Mouse (Mus musculus): ENCODE data around the gene Pip4k2b. TPM values are rescaled to one million over a fixed set of nuclear protein-coding genes. Genes with fewer than 3 reads are reported as not detected.
A peak's percentile ranks its signal among the peaks of the same experiment; 100 is the strongest.
"Not testable (repeated sequence)": the region's sequence is repeated elsewhere in the genome, so short reads cannot be mapped to it uniquely, and the experiment has no call there.

The Pip4k2b gene
- 10 to 100 TPM; 33.3 to 38.5 TPM for total RNA-seq (2021)
- long read RNA-seq, experiment 1, partial matches to known transcripts = 0 of 5 reads
- long read RNA-seq, experiment 1, other reads (novel, unspliced or antisense) = 5 of 5 reads
- long read RNA-seq, experiment 2, partial matches to known transcripts = 0 of 6 reads
- long read RNA-seq, experiment 2, other reads (novel, unspliced or antisense) = 6 of 6 reads

DNA sequence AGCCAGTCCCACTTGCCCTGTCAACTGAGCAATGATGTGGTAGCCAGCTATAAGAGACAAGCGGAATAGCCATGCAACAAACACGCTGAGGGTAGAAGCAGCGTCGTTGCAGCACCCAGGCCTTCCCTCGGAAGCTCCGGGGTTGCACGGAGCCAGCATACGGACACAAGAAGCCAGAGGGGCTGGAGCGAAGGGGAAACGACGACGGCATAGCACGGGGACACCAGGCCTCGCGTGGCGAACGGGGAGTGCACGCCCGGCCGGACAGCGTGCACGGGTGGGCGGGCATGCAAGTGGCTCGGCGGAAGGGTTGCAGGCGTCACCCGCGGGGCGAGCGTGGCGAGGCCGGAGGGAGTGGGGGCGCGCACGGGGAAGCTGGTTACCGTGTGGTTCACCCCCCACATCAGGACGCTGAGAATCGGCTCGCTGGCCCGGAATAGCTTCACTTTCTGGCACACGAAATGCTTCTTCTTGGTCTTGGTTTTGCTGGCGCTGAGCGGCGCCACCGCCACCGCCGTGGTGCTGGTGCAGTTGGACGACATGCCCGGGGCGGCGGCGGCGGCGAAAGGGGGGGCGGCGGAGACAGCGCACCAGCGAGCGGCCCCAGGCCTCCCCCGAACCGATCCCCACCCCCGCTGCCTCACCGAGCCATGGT is at the start of gene Pip4k2b:
Gene Pip4k2b, minus strand, starts transcription at position 642 of the 655 bp plus-strand sequence.
- DNase-seq = peak; percentile 69

DNA sequence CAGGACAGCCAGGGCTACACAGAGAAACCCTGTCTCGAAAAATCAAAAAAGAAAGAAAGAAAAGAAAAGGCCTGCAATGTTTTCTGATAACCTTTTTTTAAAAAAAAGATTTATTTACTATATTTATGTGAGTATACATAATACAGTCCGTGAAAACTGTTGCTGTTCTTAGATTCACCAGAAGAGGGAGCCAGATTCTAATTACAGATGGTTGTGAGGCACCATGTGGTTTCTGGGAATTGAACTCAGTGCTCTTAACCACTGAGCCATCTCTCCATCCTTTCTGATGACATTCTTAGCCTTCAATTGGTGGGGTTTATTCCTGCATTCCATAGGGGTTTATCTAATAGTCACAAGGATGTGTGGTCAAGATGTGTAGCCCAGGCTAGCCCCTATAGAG is 48.7 kb upstream of the Pip4k2b start:
- no peak for DNase-seq
- intact Hi-C loops (cut with DNase I; ENCODE audit: low total_unique reads) = no loop called here

More for the DNA sequence above, at the start of gene Pip4k2b:
- intact Hi-C loops (cut with DNase I; ENCODE audit: low total_unique reads) = loop anchor here (5.0 kb wide), 1 partner anchor 37 kb away; no protein-coding TSS in a partner anchor

DNA sequence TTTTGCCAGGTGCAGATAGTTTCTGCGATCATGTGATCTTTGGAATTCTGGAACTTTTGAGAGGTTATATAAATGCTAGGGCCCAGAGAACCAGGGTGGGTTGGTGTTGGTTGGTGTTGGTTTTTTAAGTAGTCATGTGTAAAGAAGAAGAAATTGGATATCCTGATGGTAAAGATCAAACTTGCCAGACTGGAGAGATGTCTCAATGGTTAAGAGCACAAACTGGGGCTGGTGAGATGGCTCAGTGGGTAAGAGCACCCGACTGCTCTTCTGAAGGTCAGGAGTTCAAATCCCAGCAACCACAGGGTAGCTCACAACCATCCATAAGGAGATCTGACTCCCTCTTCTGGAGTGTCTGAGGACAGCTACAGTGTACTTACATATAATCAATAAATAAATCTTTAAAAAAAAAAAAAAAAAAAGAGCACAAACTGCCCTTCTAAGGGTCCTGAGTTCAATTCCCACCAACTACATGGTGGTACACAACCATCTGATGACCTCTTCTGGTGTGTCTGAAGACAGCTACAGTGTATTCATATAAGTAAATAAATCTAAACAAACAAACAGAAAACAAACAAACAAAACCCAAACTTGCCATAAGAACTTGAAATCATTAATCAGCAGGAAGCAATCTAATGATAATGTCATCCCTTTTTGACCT is 46.4 kb upstream of the Pip4k2b start:
- DNase-seq; intact Hi-C loops (cut with DNase I; ENCODE audit: low total_unique reads): not testable (repeated sequence)

DNA sequence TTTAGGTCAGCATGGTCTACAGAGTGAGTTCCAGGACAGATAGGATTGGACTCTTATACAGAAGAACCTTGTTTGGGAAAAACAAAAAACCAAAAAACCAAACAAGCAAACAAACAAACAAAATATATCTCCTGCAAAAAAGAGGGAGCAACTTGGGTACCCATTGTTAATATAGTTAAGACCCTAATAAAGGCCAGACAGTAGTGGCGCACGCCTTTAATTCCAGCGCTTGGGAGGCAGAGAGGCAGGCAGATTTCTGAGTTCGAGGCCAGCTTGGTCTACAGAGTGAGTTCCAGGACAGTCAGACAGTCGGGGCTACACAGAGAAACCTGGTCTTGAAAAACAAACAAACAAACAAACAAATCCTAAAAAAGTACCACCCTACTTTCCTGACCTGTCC is 45.2 kb upstream of the Pip4k2b start:
- intact Hi-C loops (cut with DNase I; ENCODE audit: low total_unique reads) = no loop called here
- DNase-seq = no peak

DNA sequence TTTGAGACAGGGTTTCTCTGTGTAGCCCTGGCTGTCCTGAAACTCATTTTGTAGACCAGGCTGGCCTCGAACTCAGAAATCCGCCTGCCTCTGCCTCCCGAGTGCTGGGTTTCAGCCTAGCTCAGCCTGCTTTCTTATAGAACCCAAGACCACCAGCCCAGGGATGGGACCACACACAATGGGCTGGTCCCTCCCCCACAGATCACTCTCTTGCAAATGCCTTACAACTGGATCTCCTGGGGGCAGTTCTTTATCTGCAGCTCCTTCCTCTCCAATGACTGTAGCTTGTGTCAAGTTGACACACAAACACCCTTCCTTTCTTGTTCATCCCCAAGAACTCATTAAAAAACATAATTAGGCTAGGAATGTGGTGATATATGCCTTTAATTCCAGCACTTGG is 43.5 kb upstream of the Pip4k2b start:
- intact Hi-C loops (cut with DNase I; ENCODE audit: low total_unique reads) = no loop called here

DNA sequence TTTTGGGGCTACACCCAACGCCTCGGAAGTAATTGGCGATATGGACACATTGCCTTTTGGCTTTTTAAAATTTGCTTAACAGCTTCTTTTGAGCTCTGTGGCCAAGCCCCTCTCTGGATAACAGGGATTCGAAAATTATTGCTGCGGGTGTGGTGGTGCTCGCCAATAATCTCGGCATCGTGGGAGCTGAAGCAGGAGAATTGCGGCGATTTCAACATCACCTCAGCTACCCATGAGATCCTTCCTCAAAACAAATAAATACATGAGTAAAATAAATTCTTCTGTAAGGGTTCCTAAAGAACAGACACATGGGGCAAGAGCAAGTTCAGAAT is 38.0 kb upstream of the Pip4k2b start:
- intact Hi-C loops (cut with DNase I; ENCODE audit: low total_unique reads) = no loop called here
- no peak for DNase-seq

More for the DNA sequence above, 43.5 kb upstream of the Pip4k2b start:
- no peak for DNase-seq

DNA sequence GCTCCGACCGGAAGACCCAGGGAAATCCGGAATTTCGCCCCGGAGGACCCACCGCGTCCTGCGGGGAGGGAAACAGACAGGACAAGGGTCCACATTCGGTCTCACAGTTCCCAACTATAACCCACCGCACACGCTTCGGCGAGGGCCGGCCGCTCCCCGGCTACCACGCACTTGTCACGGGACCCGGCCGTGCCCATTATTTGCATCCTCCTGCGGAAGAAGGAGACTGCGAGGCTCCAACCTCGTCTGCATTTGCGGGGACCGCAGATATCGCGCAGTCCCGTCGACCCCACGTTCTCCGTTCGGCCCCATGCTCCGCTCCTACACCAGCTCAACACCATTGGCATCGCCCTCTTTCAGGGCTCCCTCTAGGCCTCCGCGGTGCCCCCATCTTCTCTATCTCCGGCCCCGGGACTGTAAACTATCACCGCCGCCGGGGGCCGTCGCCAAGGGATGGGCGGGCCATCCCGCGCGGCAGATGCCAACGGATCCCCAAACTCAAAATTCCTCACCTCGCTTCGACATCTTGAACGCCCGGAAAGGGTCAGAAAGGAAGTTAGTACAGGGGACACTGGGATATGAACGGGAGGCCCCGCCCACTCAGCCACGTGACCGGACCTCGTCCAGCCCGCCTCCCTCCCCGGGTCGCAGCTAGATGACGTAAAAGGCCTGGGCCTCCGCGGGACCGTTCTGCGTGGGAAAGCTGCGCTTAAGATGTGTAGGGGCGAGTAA is 37.5 kb upstream of the Pip4k2b start, which contains the start of gene Rpl23:
Gene Rpl23, minus strand, starts transcription at position 606 of the 732 bp plus-strand sequence.
- intact Hi-C loops (cut with DNase I; ENCODE audit: low total_unique reads) = no loop called here
- peak; percentile 100 for DNase-seq

DNA sequence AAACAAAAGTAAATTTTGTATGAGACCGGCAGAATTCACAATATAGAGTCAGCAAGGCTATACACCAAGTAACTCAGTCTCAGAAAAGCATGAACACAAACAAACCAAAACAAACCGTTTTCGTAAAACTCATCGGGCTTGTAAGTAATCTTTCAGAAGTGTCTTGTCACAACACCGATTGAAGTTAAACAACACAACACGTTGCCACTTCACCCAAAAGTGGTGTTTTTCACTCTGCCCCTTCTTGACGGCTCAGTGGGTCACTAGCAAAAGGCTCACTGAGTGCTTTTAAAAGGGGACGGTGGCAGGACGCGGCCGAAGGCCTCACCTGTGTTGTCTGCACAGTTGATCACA is 37.0 kb upstream of the Pip4k2b start:
- DNase-seq = no peak
- intact Hi-C loops (cut with DNase I; ENCODE audit: low total_unique reads) = no loop called here

DNA sequence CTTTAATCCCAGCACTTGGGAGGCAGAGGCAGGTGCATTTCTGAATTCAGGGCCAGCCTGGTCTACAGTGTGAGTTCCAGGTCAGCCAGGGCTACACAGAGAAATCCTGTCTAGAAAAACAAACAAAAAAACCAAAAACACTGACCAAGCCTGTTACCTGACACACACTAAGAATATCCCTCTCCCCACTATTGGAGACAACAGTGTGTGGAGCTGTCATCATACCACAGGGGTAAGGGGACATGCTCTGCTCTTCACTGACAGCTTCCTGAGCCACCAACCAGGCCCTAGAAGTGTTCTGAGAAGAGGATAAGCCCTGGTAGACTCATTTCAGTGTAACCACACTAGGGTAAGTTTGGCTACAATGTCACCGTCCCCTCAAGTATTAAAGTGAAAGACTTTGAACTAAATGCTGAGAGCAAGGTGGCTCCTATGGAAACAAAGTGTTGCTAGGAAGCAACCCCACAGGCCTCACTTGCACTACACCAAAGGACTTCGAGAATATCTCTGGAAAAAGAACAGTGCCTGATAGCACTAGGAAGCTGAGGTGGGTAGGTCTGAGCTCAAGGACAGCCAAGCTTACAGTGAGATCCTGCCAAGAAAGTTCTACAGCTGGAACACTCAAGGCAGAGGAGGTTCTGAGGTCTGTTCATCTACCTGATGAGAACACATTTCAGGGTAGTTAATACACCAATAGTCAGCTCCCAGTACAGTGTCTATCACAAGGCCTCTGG is 35.6 kb upstream of the Pip4k2b start:
- intact Hi-C loops (cut with DNase I; ENCODE audit: low total_unique reads) = no loop called here
- DNase-seq = no peak

DNA sequence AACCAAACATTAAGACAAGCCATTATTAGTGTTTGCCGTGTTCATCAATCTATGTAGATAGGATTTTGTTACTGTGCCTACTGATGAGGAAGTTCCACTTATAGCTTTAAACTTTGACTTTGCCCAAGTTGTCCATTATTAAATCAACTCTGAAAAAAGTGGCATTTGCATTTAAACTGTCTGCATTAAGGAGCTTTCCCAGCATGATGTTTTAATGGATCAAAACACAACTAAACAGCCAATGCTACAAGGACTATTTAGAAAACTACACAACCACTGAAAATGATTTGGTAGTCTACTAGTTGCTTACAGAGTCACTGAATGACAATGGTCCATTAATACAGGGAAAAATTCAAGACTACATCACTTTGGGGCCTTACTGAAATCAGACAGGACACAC is 34.4 kb upstream of the Pip4k2b start:
- no peak for DNase-seq
- intact Hi-C loops (cut with DNase I; ENCODE audit: low total_unique reads) = no loop called here

DNA sequence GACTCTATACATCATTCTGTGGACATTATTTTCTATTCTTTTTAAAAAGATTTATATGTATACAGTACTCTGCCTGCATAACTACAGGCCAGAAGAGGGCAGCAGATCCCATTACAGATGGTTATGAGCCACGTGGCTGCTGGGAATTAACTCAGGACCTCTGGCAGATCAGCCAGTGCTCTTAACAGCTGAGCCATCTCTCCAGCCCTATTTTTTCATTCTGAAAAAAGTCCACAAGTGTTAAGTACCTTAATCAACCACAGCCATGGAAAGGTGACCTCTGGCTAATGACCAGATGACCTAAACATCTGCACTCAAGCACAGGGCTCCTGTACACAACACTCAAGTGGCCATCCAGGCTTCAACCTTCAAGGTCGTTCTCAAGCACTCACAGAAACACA is 32.6 kb upstream of the Pip4k2b start:
- DNase-seq = no peak
- intact Hi-C loops (cut with DNase I; ENCODE audit: low total_unique reads) = no loop called here

DNA sequence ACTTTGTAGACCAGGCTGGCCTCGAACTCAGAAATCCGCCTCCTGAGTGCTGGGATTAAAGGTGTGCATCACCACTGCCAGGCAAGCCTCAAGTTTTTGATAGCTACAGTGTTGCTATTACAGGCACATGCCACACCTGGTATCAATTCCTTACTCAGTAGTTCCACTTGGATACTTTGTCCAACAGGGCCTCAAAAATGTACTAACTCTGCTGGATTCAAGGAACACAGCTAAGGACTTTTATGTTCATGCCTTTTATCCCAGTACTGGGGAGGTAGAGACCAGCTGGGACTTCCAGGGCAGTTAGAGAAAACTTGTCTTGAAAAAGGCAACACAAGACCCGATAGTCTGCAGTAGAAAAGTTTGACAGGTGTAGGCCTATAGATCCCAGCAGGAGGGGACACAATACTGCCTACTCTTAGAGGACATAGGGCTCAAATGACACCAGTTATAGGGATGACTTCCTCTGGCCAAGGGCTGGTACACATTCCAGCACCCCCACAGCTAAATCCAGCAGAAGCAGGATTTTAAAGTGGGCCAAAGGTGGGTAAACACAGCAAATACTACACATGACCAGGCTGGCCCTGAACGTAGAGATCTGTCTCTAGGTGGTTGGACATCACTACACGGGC is 32.1 kb upstream of the Pip4k2b start:
- intact Hi-C loops (cut with DNase I; ENCODE audit: low total_unique reads) = no loop called here
- no peak for DNase-seq

DNA sequence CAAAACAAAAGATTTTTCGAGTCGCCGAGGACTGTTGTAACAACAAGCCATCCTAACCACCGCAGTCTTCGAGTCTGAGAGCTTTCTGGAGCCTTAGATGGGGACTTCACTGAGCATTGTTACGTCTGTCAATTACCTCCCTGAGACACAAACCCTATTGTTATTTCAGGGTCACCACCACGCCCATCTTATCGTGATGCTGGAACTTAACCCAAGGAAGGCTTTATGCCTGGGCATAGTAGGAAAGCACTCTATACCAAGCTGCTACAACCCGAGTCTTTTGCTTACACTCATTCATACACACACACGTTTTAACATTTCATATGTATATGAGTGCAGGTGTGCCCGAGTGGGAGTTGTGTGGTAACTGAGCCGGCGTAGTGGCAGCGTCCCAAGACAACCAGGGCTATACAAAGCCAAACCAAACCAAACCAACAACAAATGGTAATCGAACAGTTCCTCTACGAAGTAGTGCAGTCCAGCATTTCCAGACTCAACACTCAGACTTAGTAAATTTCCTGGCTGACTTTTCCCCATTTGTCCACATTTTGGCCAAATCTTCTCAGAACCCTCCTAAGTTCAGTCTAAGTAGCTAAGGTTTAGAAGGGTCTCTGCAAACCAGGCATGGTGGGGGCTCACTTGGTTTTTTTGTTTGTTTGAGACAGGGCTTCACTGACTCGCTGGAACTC is 31.4 kb upstream of the Pip4k2b start, which contains the start of gene 1700001P01Rik:
Gene 1700001P01Rik, minus strand, starts transcription at position 111 of the 689 bp plus-strand sequence.
- DNase-seq = no peak
- intact Hi-C loops (cut with DNase I; ENCODE audit: low total_unique reads) = no loop called here

DNA sequence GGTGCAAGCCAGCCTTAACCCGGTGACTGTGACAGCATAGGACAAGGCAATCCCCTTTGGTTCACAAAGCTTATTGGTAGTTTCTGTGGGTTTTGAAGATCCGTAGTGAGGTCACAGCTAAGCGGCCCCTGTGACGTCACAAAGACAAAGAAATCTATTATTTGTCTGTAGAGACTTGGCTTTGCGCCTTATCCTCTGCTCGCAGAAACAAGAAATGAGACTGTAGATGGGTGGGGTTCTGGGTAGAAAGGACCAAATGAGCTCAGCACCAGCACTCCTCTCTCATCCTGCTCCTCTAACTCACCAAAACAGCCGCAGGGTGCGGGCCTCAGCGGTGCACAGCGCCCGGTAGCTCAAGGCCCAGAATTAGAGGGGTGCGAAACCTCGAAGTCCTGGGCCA is 30.7 kb upstream of the Pip4k2b start:
- intact Hi-C loops (cut with DNase I; ENCODE audit: low total_unique reads) = no loop called here
- no peak for DNase-seq

DNA sequence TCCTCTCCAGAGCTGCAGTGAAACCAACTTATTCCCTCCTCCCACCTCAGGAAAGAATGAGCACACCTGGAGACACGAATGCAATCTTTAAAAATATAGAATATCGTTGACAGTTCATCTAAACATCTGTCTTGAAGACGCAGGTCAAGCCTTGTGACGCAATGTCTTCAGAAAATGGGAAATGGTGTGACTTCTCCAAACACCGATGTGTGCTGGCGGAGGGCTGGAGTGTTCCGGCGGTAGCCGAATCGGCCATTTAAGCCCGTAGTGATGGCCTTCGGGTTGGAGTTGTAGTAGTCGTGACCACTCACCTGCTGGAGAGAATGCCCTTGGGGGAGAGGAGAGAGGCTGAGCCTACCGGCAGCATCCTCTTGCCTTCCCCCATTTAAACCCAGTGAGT is 26.9 kb upstream of the Pip4k2b start:
- intact Hi-C loops (cut with DNase I; ENCODE audit: low total_unique reads) = no loop called here

DNA sequence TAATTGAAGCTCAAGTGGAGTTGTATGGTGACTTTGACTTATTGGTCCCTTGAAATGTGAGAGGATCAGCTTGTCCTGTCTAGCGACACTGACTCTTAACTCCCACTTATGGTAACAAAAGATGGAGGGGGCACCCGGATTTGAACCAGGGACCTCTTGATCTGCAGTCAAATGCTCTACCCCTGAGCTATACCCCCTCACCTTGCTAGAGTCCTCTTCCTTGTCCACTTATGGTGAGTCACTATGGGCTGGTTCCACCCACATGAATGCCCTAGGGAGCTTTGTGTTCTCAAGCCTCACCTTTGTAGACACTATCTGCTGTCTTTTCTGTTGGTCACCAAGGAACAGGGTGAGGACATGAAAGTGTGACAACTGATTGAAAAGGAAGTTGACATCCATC is 25.2 kb upstream of the Pip4k2b start:
- DNase-seq = no peak

More for the DNA sequence above, 26.9 kb upstream of the Pip4k2b start:
- DNase-seq = no peak

DNA sequence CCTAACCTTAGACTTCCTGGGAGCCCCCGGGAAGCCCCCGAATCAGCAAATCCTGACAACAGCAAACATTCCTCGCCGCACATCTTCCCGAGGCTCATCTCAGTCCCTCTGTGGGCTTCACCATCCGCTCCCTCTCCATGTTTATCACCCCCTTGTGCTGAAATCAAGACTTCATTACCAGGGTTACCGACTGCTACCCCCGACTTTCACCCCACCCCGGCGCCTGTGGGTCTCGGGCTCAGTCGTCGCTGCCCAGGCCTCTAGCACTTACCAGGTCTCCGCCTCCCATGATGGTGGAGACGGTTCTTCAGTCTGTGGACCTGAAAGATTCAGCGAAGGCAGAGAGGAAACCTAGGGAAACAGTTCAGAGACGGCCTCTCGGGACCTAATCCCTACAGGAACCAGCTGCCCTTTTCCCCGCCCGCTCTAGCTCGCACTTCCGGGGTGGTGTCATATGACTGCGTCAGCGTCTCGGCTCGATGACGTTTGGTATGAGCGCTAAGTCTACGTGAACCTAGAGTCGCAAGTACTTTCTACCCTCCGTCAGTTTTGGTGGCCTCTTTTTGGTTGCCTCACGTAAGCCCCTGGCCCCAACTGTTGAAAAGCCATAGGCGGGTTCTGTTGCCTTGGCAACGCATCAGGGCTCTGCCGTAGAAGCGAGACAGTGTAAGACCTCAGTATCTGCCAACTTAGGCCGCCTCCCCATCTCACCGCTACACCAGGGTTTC is 21.8 kb upstream of the Pip4k2b start, which contains the start of gene Cwc25:
Gene Cwc25, minus strand, starts transcription at position 403 of the 728 bp plus-strand sequence.
- intact Hi-C loops (cut with DNase I; ENCODE audit: low total_unique reads) = no loop called here
- DNase-seq = peak; percentile 93

More for the DNA sequence above, 25.2 kb upstream of the Pip4k2b start:
- intact Hi-C loops (cut with DNase I; ENCODE audit: low total_unique reads) = no loop called here

DNA sequence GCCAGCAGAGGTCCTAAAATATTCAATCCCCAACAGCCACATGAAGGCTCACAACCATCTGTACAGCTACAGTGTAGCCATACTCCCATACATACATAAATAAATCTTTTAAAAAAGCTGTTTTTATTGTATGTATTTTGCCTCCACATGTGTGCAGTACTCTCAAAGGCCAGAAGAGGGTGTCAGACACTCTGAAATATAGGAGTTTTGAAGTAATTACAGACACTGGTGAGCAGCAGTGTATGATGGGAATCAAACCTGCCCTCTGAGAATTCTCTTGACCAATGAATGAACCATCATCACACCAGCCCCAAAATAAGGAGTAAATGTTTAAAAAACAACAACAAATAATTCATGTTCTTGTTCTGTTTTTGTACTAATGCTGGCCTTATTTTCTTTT is 17.1 kb upstream of the Pip4k2b start:
- intact Hi-C loops (cut with DNase I; ENCODE audit: low total_unique reads) = no loop called here
- no peak for DNase-seq

All from gastrocnemius, postnatal 14 days (tissue).